Mouse (Mus musculus) myocyte (in vitro differentiated cells): Measurements from ENCODE around the gene Ccdc86. TPM values are rescaled to one million over a fixed set of nuclear protein-coding genes. Genes with fewer than 3 reads are reported as not detected.
A peak's percentile ranks its signal among the peaks of the same experiment; 100 is the strongest.

Experiments used
- H3K27me3 ChIP-seq: one replicate; pipeline ENCODE4 v1.6.1; 2011; ENCODE audit not compliant: control insufficient read depth, insufficient read depth, insufficient read length
- H3K36me3 ChIP-seq: one replicate; pipeline ENCODE4 v1.6.1; 2011; ENCODE audit not compliant: control insufficient read depth, insufficient read depth
- H3K4me2 ChIP-seq: one replicate; pipeline ENCODE4 v1.6.1; 2011; ENCODE audit warnings: low read depth, control low read depth
- H3K4me3 ChIP-seq: one replicate; pipeline ENCODE4 v1.5.1; 2011; ENCODE audit warnings: mild to moderate bottlenecking, control low read depth, moderate library complexity
- H3K79me2 ChIP-seq: one replicate; pipeline ENCODE4 v1.6.1; 2011; ENCODE audit not compliant: control insufficient read depth, insufficient read depth
- H3ac ChIP-seq: one replicate; pipeline ENCODE4 v1.6.1; 2011; ENCODE audit not compliant: control insufficient read depth, insufficient read length
- CEBPB ChIP-seq: IDR thresholded peaks from 2 replicates; pipeline ENCODE4 v1.6.1; 2011; ENCODE audit warnings: mild to moderate bottlenecking, moderate library complexity; ENCODE audit not compliant: poor library complexity, insufficient read depth, severe bottlenecking
- E2F4 ChIP-seq: IDR thresholded peaks from one replicate; pipeline ENCODE4 v1.6.1; 2011; ENCODE audit warnings: mild to moderate bottlenecking, control low read depth, moderate library complexity; ENCODE audit not compliant: insufficient read depth
- MAX ChIP-seq: IDR thresholded peaks from one replicate; pipeline ENCODE4 v1.6.1; 2011; ENCODE audit warnings: low read depth, mild to moderate bottlenecking, control low read depth
- MYOD1 ChIP-seq, 3 experiments: IDR thresholded peaks; one replicate each; pipeline ENCODE4 v1.6.1; 2011; ENCODE audit warnings: control low read depth in 2 of 3, low read depth in 2 of 3, mild to moderate bottlenecking in 2 of 3, moderate library complexity in 1 of 3; ENCODE audit not compliant: insufficient read length in 2 of 3, control insufficient read depth in 1 of 3
- MYOG ChIP-seq, 3 experiments: IDR thresholded peaks; one replicate each; pipeline ENCODE4 v1.6.1; 2011; ENCODE audit warnings: control low read depth in 2 of 3, low read depth in 2 of 3, mild to moderate bottlenecking in 2 of 3; ENCODE audit not compliant: insufficient read length in 2 of 3, control insufficient read depth in 1 of 3, insufficient read depth in 1 of 3
- POLR2A ChIP-seq: IDR thresholded peaks from one replicate; pipeline ENCODE4 v1.6.1; 2011; ENCODE audit warnings: low read depth, mild to moderate bottlenecking, control low read depth, moderate library complexity; ENCODE audit not compliant: insufficient read length
- POLR2AphosphoS2 ChIP-seq: IDR thresholded peaks from one replicate; pipeline ENCODE4 v1.6.1; 2011; ENCODE audit warnings: low read depth, control low read depth; ENCODE audit not compliant: insufficient read length
- REST ChIP-seq: IDR thresholded peaks from one replicate; pipeline ENCODE4 v1.6.1; 2011; ENCODE audit warnings: mild to moderate bottlenecking, control low read depth, moderate library complexity; ENCODE audit not compliant: insufficient read depth, insufficient read length
- SRF ChIP-seq: IDR thresholded peaks from one replicate; pipeline ENCODE4 v1.6.1; 2011; ENCODE audit warnings: low read depth; ENCODE audit not compliant: control insufficient read depth, insufficient read length
- TCF12 ChIP-seq: IDR thresholded peaks from one replicate; pipeline ENCODE4 v1.6.1; 2011; ENCODE audit warnings: mild to moderate bottlenecking, control low read depth; ENCODE audit not compliant: poor library complexity, insufficient read depth, severe bottlenecking
- TCF3 ChIP-seq: IDR thresholded peaks from one replicate; pipeline ENCODE4 v1.6.1; 2011; ENCODE audit warnings: low read depth, control low read depth; ENCODE audit not compliant: insufficient read length
- USF1 ChIP-seq: IDR thresholded peaks from one replicate; pipeline ENCODE4 v1.6.1; 2011; ENCODE audit warnings: low read depth, mild to moderate bottlenecking, control low read depth, moderate library complexity
- polyA plus RNA-seq: library from polyadenylated mRNA; unstranded; fragments of >200 nt; fragmentation: generic; extraction: Trizol; gene quantifications from one replicate; pipeline ENCODE4 v1.2.1, GENCODE M21; 2012; ENCODE audit warnings: missing spikeins

The Ccdc86 gene
- polyA plus RNA-seq, 1 experiment, result 33.1 TPM

GRCm38 (mm10) chr19:10926666-10927065, 22.4 kb downstream of the Ccdc86 start:
- no peak for TF ChIP-seq MYOG (IDR thresholded peaks at IDR 0.05; ENCODE audit: control insufficient read depth in 1 of 3, insufficient read depth in 1 of 3, insufficient read length in 2 of 3, low read depth in 2 of 3)
- peak; percentile 78 for TF ChIP-seq USF1
- no peak for TF ChIP-seq POLR2AphosphoS2
- TF ChIP-seq TCF12, result no peak
- no peak for TF ChIP-seq SRF
- TF ChIP-seq REST, result no peak
- Histone ChIP-seq H3K4me2 (peak overlapping the region; percentile 72), H3K79me2 (no peaks in the 10 kb centered on the region), H3K27me3 (no peaks in the 10 kb centered on the region), H3K36me3 (no peaks in the 10 kb centered on the region), H3ac (no peak overlapping the region), H3K4me3 (no peak overlapping the region)

GRCm38 (mm10) chr19:10926123-10926621, 22.9 kb downstream of the Ccdc86 start:
- Histone ChIP-seq H3K4me3 (no peak overlapping the region), H3K36me3 (no peaks in the 10 kb centered on the region), H3ac (no peak overlapping the region), H3K27me3 (no peaks in the 10 kb centered on the region), H3K4me2 (peak overlapping the region; percentile 72), H3K79me2 (no peaks in the 10 kb centered on the region)
- no peak for TF ChIP-seq TCF12
- peak in 2 of 3 experiments; percentile 34 to 50 for TF ChIP-seq MYOG (IDR thresholded peaks at IDR 0.05; ENCODE audit: control insufficient read depth in 1 of 3, insufficient read depth in 1 of 3, insufficient read length in 2 of 3, low read depth in 2 of 3)
- no peak for TF ChIP-seq USF1
- peak; percentile 41 to 80 (median 76) for TF ChIP-seq MYOD1 (IDR thresholded peaks at IDR 0.05; ENCODE audit: control insufficient read depth in 1 of 3, insufficient read length in 2 of 3, low read depth in 2 of 3)
- TF ChIP-seq TCF3, result no peak
- TF ChIP-seq MAX, result no peak
- TF ChIP-seq SRF, result peak; percentile 14
- no peak for TF ChIP-seq POLR2AphosphoS2
- no peak for TF ChIP-seq POLR2A
- TF ChIP-seq CEBPB, result no peak
- no peak for TF ChIP-seq REST

DNA sequence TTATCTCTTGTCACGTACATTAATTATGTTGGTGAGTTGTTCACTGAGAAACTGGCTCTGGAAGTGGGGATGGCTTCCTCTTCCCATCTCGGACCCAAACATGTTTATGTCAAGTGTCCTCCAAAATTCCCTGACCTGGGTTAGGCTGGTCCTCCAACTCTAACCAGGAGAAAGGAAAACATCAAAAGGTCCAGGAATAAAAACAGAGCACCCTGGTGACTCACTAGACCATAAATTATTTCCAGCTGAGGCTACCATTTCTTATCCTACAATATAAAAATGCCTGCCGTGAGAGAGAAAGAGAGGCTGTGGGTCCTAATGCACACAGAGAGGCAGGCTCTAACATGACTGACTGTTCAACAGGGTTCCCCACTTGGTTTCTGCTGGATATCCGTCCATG, 24.8 kb downstream of the Ccdc86 start:
- no peak overlapping the region for H3K4me2 ChIP-seq
- H3K79me2 ChIP-seq, result no peaks in the 10 kb centered on the region
- TF ChIP-seq REST (no peak), MYOD1 (IDR thresholded peaks at IDR 0.05; ENCODE audit: control insufficient read depth in 1 of 3, insufficient read length in 2 of 3, low read depth in 2 of 3) (no peak), CEBPB (no peak), POLR2A (no peak), POLR2AphosphoS2 (no peak), SRF (no peak), E2F4 (no peak), USF1 (no peak), TCF3 (no peak), MAX (no peak), MYOG (IDR thresholded peaks at IDR 0.05; ENCODE audit: control insufficient read depth in 1 of 3, insufficient read depth in 1 of 3, insufficient read length in 2 of 3, low read depth in 2 of 3) (no peak), TCF12 (no peak)
- H3ac ChIP-seq, result no peak overlapping the region
- no peaks in the 10 kb centered on the region for H3K36me3 ChIP-seq
- no peaks in the 10 kb centered on the region for H3K27me3 ChIP-seq
- H3K4me3 ChIP-seq, result no peak overlapping the region

DNA sequence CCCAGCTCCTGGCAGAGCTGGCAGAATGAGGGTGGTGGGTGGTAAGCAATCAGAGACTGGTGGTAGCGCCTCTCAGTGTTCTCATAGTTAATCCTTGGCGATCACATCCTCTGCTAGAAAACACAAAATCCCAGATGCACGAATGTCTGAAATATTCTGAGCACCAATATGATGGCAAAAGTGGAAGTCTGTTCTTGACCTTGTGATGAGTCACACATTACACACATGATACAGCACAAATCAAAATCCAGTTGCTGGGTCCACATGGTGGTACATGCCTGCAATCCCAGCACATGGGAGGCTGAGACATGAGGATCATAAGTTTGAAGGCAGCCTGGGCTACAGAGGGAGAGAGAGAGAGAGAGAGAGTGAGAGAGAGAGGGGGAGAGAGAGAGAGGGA, 28.0 kb downstream of the Ccdc86 start:
- H3K79me2 ChIP-seq, result no peaks in the 10 kb centered on the region
- H3ac ChIP-seq, result no peak overlapping the region
- H3K27me3 ChIP-seq, result peaks cover 10% of the 10 kb centered on the region
- H3K36me3 ChIP-seq, result no peaks in the 10 kb centered on the region
- H3K4me2 ChIP-seq, result no peak overlapping the region
- TF ChIP-seq POLR2AphosphoS2 (no peak), TCF12 (no peak), MYOD1 (IDR thresholded peaks at IDR 0.05; ENCODE audit: control insufficient read depth in 1 of 3, insufficient read length in 2 of 3, low read depth in 2 of 3) (no peak), E2F4 (no peak), CEBPB (no peak), MYOG (IDR thresholded peaks at IDR 0.05; ENCODE audit: control insufficient read depth in 1 of 3, insufficient read depth in 1 of 3, insufficient read length in 2 of 3, low read depth in 2 of 3) (no peak), TCF3 (no peak), USF1 (no peak), REST (no peak), SRF (no peak), MAX (no peak), POLR2A (no peak)
- H3K4me3 ChIP-seq, result no peak overlapping the region

GRCm38 (mm10) chr19:10920532-10920931, 28.5 kb downstream of the Ccdc86 start, which contains the start of gene Zp1:
Zp1 (minus strand) TSS chr19:10920632.
- H3K4me3 ChIP-seq, result no peak within 1 kb of the TSS
- H3ac ChIP-seq, result no peak within 1 kb of the TSS
- H3K4me2 ChIP-seq, result no peak within 1 kb of the TSS
- peaks cover 10% of the 10 kb centered on the region for H3K27me3 ChIP-seq
- H3K36me3 ChIP-seq, result no peaks in the 10 kb centered on the region
- H3K79me2 ChIP-seq, result no peaks in the 10 kb centered on the region
- no peak for TF ChIP-seq E2F4
- no peak for TF ChIP-seq USF1
- no peak for TF ChIP-seq POLR2AphosphoS2
- no peak for TF ChIP-seq CEBPB
- no peak for TF ChIP-seq MYOG (IDR thresholded peaks at IDR 0.05; ENCODE audit: control insufficient read depth in 1 of 3, insufficient read depth in 1 of 3, insufficient read length in 2 of 3, low read depth in 2 of 3)
- TF ChIP-seq SRF, result no peak
- TF ChIP-seq REST, result no peak
- no peak for TF ChIP-seq MYOD1 (IDR thresholded peaks at IDR 0.05; ENCODE audit: control insufficient read depth in 1 of 3, insufficient read length in 2 of 3, low read depth in 2 of 3)
- no peak for TF ChIP-seq TCF3
- no peak for TF ChIP-seq MAX
- no peak for TF ChIP-seq TCF12
- TF ChIP-seq POLR2A, result no peak
